Mouse (Mus musculus) midbrain, embryonic 16.5 days (tissue): ENCODE measurements around the gene Tnfaip6. TPM values are rescaled to one million over a fixed set of nuclear protein-coding genes. Genes with fewer than 3 reads are reported as not detected.

Experiments used
- ATAC-seq: fragments of 200-750 bp; cut with Nextera tagmentation; 2 replicates; pipeline ENCODE4 v1.8.0; 2017; ENCODE audit warnings: moderate TSS enrichment
- H3K27ac ChIP-seq: fragments of 300-500 bp; sonication (generic); 2 replicates; pipeline ENCODE4 v1.5.1; 2014; ENCODE audit warnings: mild to moderate bottlenecking, low read length, mixed read lengths
- H3K27me3 ChIP-seq: fragments of 300-500 bp; sonication (generic); 2 replicates; pipeline ENCODE4 v1.6.1; 2014; ENCODE audit warnings: low read depth, low read length, mixed read lengths; ENCODE audit not compliant: control insufficient read depth, insufficient read depth
- H3K36me3 ChIP-seq: fragments of 300-500 bp; sonication (generic); 2 replicates; pipeline ENCODE4 v1.6.1; 2014; ENCODE audit warnings: mild to moderate bottlenecking, low read length, moderate library complexity, mixed read lengths; ENCODE audit not compliant: control insufficient read depth, insufficient read depth
- H3K4me1 ChIP-seq: fragments of 300-500 bp; sonication (generic); 2 replicates; pipeline ENCODE4 v1.6.1; 2014; ENCODE audit warnings: mild to moderate bottlenecking, low read length, mixed read lengths; ENCODE audit not compliant: control insufficient read depth, insufficient read depth
- H3K4me2 ChIP-seq: fragments of 300-500 bp; sonication (generic); 2 replicates; pipeline ENCODE4 v1.6.1; 2014; ENCODE audit warnings: mild to moderate bottlenecking, low read length, mixed read lengths
- H3K4me3 ChIP-seq: fragments of 300-500 bp; sonication (generic); 2 replicates; pipeline ENCODE4 v1.5.1; 2014; ENCODE audit warnings: low read depth, mild to moderate bottlenecking, low read length, moderate library complexity, mixed read lengths
- H3K9ac ChIP-seq: fragments of 300-500 bp; sonication (generic); 2 replicates; pipeline ENCODE4 v1.6.1; 2014; ENCODE audit warnings: low read depth, low read length, mixed read lengths
- H3K9me3 ChIP-seq: fragments of 300-500 bp; sonication (generic); replicated peaks from 2 replicates; pipeline ENCODE4 v1.6.1; 2014; ENCODE audit warnings: mild to moderate bottlenecking, low read length, mixed read lengths; ENCODE audit not compliant: control insufficient read depth, poor library complexity, severe bottlenecking
- WGBS: fragments of 180-500 bp; shearing (Covaris S2); extraction: QIAGEN DNeasy Blood & Tissue Kit; methylation state at CpG from one replicate; pipeline ENCODE4 v1.1.7; 2014; 5-methylcytosine and 5-hydroxymethylcytosine counted together
- polyA plus RNA-seq: library from polyadenylated mRNA; unstranded; fragments of >200 nt; fragmentation: Nextera tagmentation; extraction: Ambion mirVana; gene quantifications from 2 replicates; pipeline ENCODE4 v1.2.1, GENCODE M21; 2015

The Tnfaip6 gene
- polyA plus RNA-seq, 1 experiment from 2014 or later = 3.8 TPM

- no peak for ATAC-seq
- 89% methylated on average over 2 of the region's 2 CpGs for WGBS
Measured at GRCm38 (mm10) chr2:52084571-52084970, 46.8 kb downstream of the Tnfaip6 start.

More at GRCm38 (mm10) chr2:52084571-52084970, 46.8 kb downstream of the Tnfaip6 start:
- no peaks in the 10 kb centered on the region for H3K4me1 ChIP-seq
- H3K27me3 ChIP-seq = no peaks in the 10 kb centered on the region
- peaks cover 21% of the 10 kb centered on the region for H3K36me3 ChIP-seq
- no peak overlapping the region for H3K9ac ChIP-seq
- no peak overlapping the region for H3K4me2 ChIP-seq
- no peak overlapping the region for H3K4me3 ChIP-seq
- H3K9me3 ChIP-seq = no peaks in the 10 kb centered on the region
- H3K27ac ChIP-seq = no peak overlapping the region

Other genes with a start within 250 kb of the Tnfaip6 start
- gene Rbm43, start 102.8 kb upstream of the Tnfaip6 start, polyA plus RNA-seq = 6.5 and 9.4 TPM in 2 replicates
- 3.3 and 4.3 TPM in 2 replicates for gene Nmi, start 64.5 kb upstream of the Tnfaip6 start, polyA plus RNA-seq
- gene Rif1, start 34.8 kb downstream of the Tnfaip6 start, polyA plus RNA-seq = 18.2 and 19.3 TPM in 2 replicates